Mouse (Mus musculus) frontal cortex, postnatal 10 days (tissue): Measurements from ENCODE around the gene Banf1.
A peak's percentile ranks its signal among the peaks of the same experiment; 100 is the strongest.
"Not testable (repeated sequence)": the region's sequence is repeated elsewhere in the genome, so short reads cannot be mapped to it uniquely, and the experiment has no call there.

Experiments used
- DNase-seq, 2 experiments: peaks; one replicate each; pipeline ENCODE4 v3.0.0; 2022; ENCODE audit warnings: low spot score in 2 of 2, mixed read lengths in 1 of 2

Banf1 gene

GRCm38 (mm10) chr19:5367053-5367359 lies at the start of gene Banf1:
Gene Banf1 (minus strand): TSS chr19:5367168.
- no peak for DNase-seq

- no peak for DNase-seq
Observed at GRCm38 (mm10) chr19:5414534-5414957, 47.6 kb upstream of the Banf1 start.

GRCm38 (mm10) chr19:5413840-5414239 lies 46.9 kb upstream of the Banf1 start:
- DNase-seq: no peak

GRCm38 (mm10) chr19:5411961-5412360 lies 45.0 kb upstream of the Banf1 start:
- no peak for DNase-seq

GRCm38 (mm10) chr19:5410641-5411040 lies 43.7 kb upstream of the Banf1 start:
- DNase-seq: no peak

GRCm38 (mm10) chr19:5409068-5409467 lies 42.1 kb upstream of the Banf1 start:
- DNase-seq: no peak

GRCm38 (mm10) chr19:5408057-5409001 lies 41.4 kb upstream of the Banf1 start:
- DNase-seq: no peak

- DNase-seq: peak in 1 of 2 experiments; percentile 26
Observed at GRCm38 (mm10) chr19:5407133-5407532, 40.2 kb upstream of the Banf1 start.

GRCm38 (mm10) chr19:5406531-5407126 lies 39.7 kb upstream of the Banf1 start:
- peak in 1 of 2 experiments; percentile 24 for DNase-seq

- DNase-seq: no peak
Observed at GRCm38 (mm10) chr19:5405924-5406323, 39.0 kb upstream of the Banf1 start.

- no peak for DNase-seq
Observed at GRCm38 (mm10) chr19:5402293-5402692, 35.3 kb upstream of the Banf1 start, which contains the start of gene Tsga10ip. Gene Tsga10ip (minus strand): TSS chr19:5402526.

GRCm38 (mm10) chr19:5401073-5401472 lies 34.1 kb upstream of the Banf1 start:
- DNase-seq: not testable (repeated sequence)

GRCm38 (mm10) chr19:5395371-5395770 lies 28.4 kb upstream of the Banf1 start:
- DNase-seq: no peak

- no peak for DNase-seq
Observed at GRCm38 (mm10) chr19:5394168-5394567, 27.2 kb upstream of the Banf1 start.

GRCm38 (mm10) chr19:5392892-5393291 lies 25.9 kb upstream of the Banf1 start:
- no peak for DNase-seq

GRCm38 (mm10) chr19:5390416-5390815 lies 23.4 kb upstream of the Banf1 start:
- no peak for DNase-seq

- DNase-seq: no peak
Observed at GRCm38 (mm10) chr19:5389647-5390046, 22.7 kb upstream of the Banf1 start.

- DNase-seq: peak; percentile 92 to 93
Observed at GRCm38 (mm10) chr19:5388588-5389242, 21.7 kb upstream of the Banf1 start, which contains the start of gene Sart1. Gene Sart1 (minus strand): TSS chr19:5388703.

- DNase-seq: no peak
Observed at GRCm38 (mm10) chr19:5388011-5388441, 21.1 kb upstream of the Banf1 start.

GRCm38 (mm10) chr19:5384715-5385114 lies 17.7 kb upstream of the Banf1 start:
- no peak for DNase-seq

GRCm38 (mm10) chr19:5383326-5383725 lies 16.4 kb upstream of the Banf1 start:
- no peak for DNase-seq

- no peak for DNase-seq
Observed at GRCm38 (mm10) chr19:5377446-5377845, 10.5 kb upstream of the Banf1 start.
